Mouse (Mus musculus) midbrain, embryonic 13.5 days (tissue): ENCODE results near the gene Gm5580. TPM values are rescaled to one million over a fixed set of nuclear protein-coding genes. Genes with fewer than 3 reads are reported as not detected.

Source experiments
- polyA plus RNA-seq: library from polyadenylated mRNA; unstranded; fragments of >200 nt; fragmentation: Nextera tagmentation; extraction: Ambion mirVana; gene quantifications from 2 replicates; pipeline ENCODE4 v1.2.1, GENCODE M21; 2015

Gene Gm5580
- polyA plus RNA-seq, 1 experiment from 2014 or later = 0.38 TPM

Other genes starting within 250 kb of the Gm5580 start
- gene March8, start 213.1 kb upstream of the Gm5580 start, polyA plus RNA-seq = 68.5 and 68.9 TPM in 2 replicates
- 0.58 and 0.59 TPM in 2 replicates for gene Alox5, start 90.0 kb upstream of the Gm5580 start, polyA plus RNA-seq
- gene Olfr211, start 62.0 kb upstream of the Gm5580 start, polyA plus RNA-seq = not detected in 2 replicates
- not detected in 2 replicates for gene Olfr212, start 44.6 kb upstream of the Gm5580 start, polyA plus RNA-seq
- gene Olfr213, start 12.7 kb upstream of the Gm5580 start, polyA plus RNA-seq = not detected in 2 replicates
- not detected in 2 replicates for gene Olfr214, start 3.1 kb downstream of the Gm5580 start, polyA plus RNA-seq
- not detected in 2 replicates for gene Olfr215, start 33.1 kb downstream of the Gm5580 start, polyA plus RNA-seq
- 237 and 241 TPM in 2 replicates for gene Zfp422, start 77.9 kb downstream of the Gm5580 start, polyA plus RNA-seq
- 5.0 and 6.0 TPM in 2 replicates for gene Depp1, start 99.5 kb downstream of the Gm5580 start, polyA plus RNA-seq
- gene Rassf4, start 122.8 kb downstream of the Gm5580 start, polyA plus RNA-seq = 15.3 and 21.8 TPM in 2 replicates
- gene Tmem72, start 165.8 kb downstream of the Gm5580 start, polyA plus RNA-seq = 0.10 and 0.23 TPM in 2 replicates